Mouse (Mus musculus): ENCODE data around the gene Tldc1. TPM values are rescaled to one million over a fixed set of nuclear protein-coding genes. Genes with fewer than 3 reads are reported as not detected.

Gene Tldc1
- polyA plus RNA-seq, 1 experiment from 2014 or later, result 12.5 TPM

DNA sequence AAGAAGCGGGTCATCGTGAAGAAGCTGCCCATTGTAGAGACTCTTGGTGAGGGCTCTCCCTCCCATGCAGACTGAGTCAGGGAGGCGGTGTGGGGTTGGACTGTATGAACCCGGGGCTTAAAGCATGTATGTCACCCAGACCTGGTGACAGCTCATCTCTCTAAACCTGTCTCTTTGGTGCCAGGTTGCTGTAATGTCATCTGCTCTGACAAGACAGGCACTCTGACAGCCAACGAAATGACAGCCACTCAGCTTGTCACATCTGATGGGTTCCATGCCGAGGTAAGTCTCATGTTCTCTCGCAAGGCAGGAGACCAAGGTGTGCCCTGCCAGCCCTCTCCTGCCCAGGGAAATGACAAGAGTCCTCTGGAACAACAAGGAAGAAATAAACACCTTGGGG lies 35.8 kb downstream of the Tldc1 start:
- H3K9ac ChIP-seq (ENCODE audit: low read length), result no peak overlapping the region
- no peak overlapping the region for H3K4me3 ChIP-seq (ENCODE audit: low read length)
- H3K36me3 ChIP-seq (ENCODE audit: control insufficient read depth, insufficient read depth), result no peaks in the 10 kb centered on the region
- H3K27me3 ChIP-seq (ENCODE audit: control insufficient read depth, insufficient read depth, low read length), result no peaks in the 10 kb centered on the region
- no peaks in the 10 kb centered on the region for H3K9me3 ChIP-seq (replicated peaks; ENCODE audit: control insufficient read depth, low read length)
- no peaks in the 10 kb centered on the region for H3K4me1 ChIP-seq (ENCODE audit: control insufficient read depth, insufficient read depth, low read length)
- H3K27ac ChIP-seq (ENCODE audit: low read length), result no peak overlapping the region
- 67% methylated on average over 7 of the region's 7 CpGs for WGBS
- no peak overlapping the region for H3K4me2 ChIP-seq (ENCODE audit: low read depth, low read length)
- no peak for ATAC-seq (replicated peaks; ENCODE audit: extremely low read depth, insufficient read depth, low FRiP score)

DNA sequence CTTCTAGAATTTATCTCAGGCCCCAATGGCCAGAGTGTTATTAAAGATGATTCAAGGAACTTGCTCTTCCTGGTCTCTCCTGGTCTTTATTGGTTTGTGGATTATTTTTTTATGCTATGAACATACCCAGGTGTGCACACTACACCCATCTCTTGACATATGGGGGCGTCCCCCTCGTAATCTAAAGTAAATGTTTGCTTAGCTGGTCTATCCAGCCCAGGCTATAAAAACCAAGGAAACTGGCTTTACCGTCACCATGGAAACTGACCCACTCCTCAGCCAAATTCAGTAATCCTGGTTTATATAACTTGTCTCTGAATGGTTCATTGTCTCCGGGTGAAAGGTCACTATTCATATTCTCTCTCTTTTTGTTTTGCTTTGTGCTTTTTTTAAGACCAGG lies 37.6 kb downstream of the Tldc1 start:
- no peaks in the 10 kb centered on the region for H3K4me1 ChIP-seq (ENCODE audit: control insufficient read depth, insufficient read depth, low read length)
- no peak for ATAC-seq (replicated peaks; ENCODE audit: extremely low read depth, insufficient read depth, low FRiP score)
- H3K9ac ChIP-seq (ENCODE audit: low read length), result no peak overlapping the region
- no peak overlapping the region for H3K27ac ChIP-seq (ENCODE audit: low read length)
- H3K36me3 ChIP-seq (ENCODE audit: control insufficient read depth, insufficient read depth), result no peaks in the 10 kb centered on the region
- WGBS, result 59% methylated on average over 4 of the region's 4 CpGs
- H3K27me3 ChIP-seq (ENCODE audit: control insufficient read depth, insufficient read depth, low read length), result no peaks in the 10 kb centered on the region
- H3K4me3 ChIP-seq (ENCODE audit: low read length), result no peak overlapping the region
- H3K4me2 ChIP-seq (ENCODE audit: low read depth, low read length), result no peak overlapping the region
- H3K9me3 ChIP-seq (replicated peaks; ENCODE audit: control insufficient read depth, low read length), result no peaks in the 10 kb centered on the region

DNA sequence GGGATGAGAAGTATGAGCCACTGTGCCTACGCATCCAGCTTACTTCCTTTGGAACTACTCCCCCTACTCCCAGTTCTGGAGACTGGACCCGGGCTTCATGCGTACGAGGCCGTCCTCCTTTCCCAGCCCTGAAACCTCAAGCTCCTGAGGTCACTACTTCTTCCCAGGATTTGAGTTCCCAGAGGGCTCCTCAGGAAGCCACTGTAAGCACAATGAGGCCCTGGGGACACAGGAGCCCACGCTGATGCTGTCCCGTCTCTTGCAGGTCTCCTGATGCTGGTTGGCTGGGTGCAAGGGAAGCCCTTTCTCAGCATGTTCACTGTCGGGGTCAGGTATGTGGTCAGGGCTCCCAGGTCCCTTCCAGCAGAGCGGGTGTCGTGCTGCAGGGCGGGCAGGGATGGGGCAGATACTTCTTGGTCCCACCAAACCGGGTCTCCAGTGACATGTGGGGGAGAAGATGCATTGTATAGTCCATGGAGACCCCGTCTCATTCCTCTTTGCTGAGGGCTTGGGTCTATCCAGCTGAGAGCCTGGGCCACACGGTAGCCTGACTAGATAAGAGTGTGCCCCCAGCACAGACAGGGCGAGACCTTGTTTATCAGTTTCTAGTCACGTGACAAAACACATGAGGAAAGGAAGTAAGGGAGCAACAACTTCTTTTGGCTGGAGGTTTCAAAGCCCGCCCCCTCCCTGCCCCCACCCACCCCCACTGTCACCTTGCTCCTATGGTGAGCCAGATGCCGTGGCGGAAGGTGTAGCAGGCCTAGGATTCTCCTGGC lies 39.9 kb downstream of the Tldc1 start:
- Histone ChIP-seq H3K4me1 (ENCODE audit: control insufficient read depth, insufficient read depth, low read length) (no peaks in the 10 kb centered on the region), H3K9me3 (replicated peaks; ENCODE audit: control insufficient read depth, low read length) (no peaks in the 10 kb centered on the region), H3K36me3 (ENCODE audit: control insufficient read depth, insufficient read depth) (no peaks in the 10 kb centered on the region), H3K4me3 (ENCODE audit: low read length) (no peak overlapping the region), H3K27me3 (ENCODE audit: control insufficient read depth, insufficient read depth, low read length) (no peaks in the 10 kb centered on the region), H3K27ac (ENCODE audit: low read length) (no peak overlapping the region), H3K9ac (ENCODE audit: low read length) (no peak overlapping the region), H3K4me2 (ENCODE audit: low read depth, low read length) (no peak overlapping the region)
- 59% methylated on average over 19 of the region's 19 CpGs for WGBS
- ATAC-seq (replicated peaks; ENCODE audit: extremely low read depth, insufficient read depth, low FRiP score), result no peak

DNA sequence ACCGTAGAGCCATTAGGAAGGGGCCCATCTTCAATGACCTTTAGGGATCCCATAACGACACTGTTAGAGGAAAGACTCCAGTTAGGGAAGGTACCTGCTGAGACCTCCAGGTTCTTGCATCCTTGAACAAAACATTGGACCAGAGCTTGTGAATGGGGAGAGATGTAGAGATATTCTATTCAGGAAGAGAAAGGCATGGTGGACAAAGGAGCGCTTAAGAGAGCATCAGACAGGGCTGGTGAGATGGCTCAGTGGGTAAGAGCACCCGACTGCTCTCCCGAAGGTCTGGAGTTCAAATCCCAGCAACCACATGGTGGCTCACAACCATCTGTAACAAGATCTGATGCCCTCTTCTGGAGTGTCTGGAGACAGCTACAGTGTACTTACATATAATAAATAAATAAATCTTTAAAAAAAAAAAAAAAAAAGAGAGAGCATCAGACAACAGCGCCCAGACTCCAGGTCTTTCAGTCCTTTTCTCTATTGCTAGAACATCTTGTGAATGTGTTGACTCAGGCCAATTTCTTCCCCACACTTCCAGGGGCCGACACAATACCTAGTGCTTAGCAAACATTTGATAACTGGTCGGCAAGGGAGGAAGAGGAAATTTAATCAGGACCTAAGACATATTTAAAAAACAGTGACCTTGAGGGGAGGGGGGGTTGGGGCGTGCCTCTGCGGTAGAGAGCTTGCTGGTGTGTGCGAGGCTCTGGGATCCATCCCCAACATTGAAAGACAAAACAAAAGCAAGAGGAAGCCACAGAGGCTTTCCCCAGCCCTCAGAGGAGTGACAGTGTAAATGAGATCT lies 40.9 kb downstream of the Tldc1 start:
- WGBS, result 66% methylated on average over 11 of the region's 11 CpGs
- H3K27ac ChIP-seq (ENCODE audit: low read length), result no peak overlapping the region
- no peak overlapping the region for H3K9ac ChIP-seq (ENCODE audit: low read length)
- H3K4me3 ChIP-seq (ENCODE audit: low read length), result no peak overlapping the region
- H3K4me2 ChIP-seq (ENCODE audit: low read depth, low read length), result no peak overlapping the region
- H3K36me3 ChIP-seq (ENCODE audit: control insufficient read depth, insufficient read depth), result no peaks in the 10 kb centered on the region
- no peaks in the 10 kb centered on the region for H3K27me3 ChIP-seq (ENCODE audit: control insufficient read depth, insufficient read depth, low read length)
- no peaks in the 10 kb centered on the region for H3K9me3 ChIP-seq (replicated peaks; ENCODE audit: control insufficient read depth, low read length)
- H3K4me1 ChIP-seq (ENCODE audit: control insufficient read depth, insufficient read depth, low read length), result no peaks in the 10 kb centered on the region
- ATAC-seq (replicated peaks; ENCODE audit: extremely low read depth, insufficient read depth, low FRiP score), result no peak

DNA sequence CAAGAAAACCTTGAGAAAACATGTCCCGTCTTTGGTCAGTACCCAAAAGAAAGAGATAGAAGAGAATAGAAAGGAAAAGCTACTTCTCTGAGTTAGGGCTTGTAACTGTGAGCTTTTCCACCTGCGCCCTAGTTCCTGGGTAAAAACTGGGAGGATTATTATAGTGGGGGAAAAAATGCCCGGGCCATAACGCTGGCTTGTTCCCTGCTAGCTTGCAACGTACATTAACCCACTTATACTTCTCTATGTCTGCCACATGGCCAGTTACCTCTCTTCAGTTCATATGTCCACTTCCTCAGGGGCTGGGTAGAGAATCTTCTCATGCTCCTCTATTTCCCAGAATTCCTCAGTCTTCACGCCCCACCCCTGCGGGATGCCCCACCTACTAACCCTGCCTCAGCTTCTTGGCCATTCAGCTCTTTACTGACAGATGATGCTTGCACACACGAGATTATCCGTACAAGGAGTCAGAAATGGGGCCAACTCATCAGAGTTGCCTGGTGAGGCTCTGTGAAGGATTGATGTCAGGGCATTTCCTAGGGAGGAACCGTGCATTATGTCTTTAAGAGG lies 41.8 kb downstream of the Tldc1 start:
- Histone ChIP-seq H3K36me3 (ENCODE audit: control insufficient read depth, insufficient read depth) (no peaks in the 10 kb centered on the region), H3K4me1 (ENCODE audit: control insufficient read depth, insufficient read depth, low read length) (no peaks in the 10 kb centered on the region), H3K27me3 (ENCODE audit: control insufficient read depth, insufficient read depth, low read length) (no peaks in the 10 kb centered on the region), H3K27ac (ENCODE audit: low read length) (no peak overlapping the region), H3K4me2 (ENCODE audit: low read depth, low read length) (no peak overlapping the region), H3K9ac (ENCODE audit: low read length) (no peak overlapping the region), H3K4me3 (ENCODE audit: low read length) (no peak overlapping the region), H3K9me3 (replicated peaks; ENCODE audit: control insufficient read depth, low read length) (no peaks in the 10 kb centered on the region)
- ATAC-seq (replicated peaks; ENCODE audit: extremely low read depth, insufficient read depth, low FRiP score), result no peak
- 89% methylated on average over 10 of the region's 10 CpGs for WGBS

DNA sequence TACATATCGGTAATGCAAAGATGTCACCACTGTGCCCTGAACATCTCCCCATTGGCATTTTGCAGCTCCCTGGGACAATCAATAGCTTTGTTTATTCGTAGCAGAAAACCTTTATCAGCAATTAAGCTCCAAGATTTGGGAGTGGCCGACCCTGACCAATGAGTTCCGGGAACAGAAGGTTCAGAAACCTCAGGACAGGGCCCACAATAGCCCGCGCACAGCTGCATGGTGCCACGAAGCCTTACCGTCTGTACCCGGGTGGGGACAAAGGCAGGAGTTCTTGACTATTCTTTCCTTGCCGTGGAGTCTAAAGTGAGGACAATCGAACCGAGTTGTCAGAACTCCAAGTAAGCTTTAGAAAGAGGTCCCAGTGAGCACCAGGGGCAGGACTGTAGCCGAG lies 46.1 kb downstream of the Tldc1 start:
- Histone ChIP-seq H3K9me3 (replicated peaks; ENCODE audit: control insufficient read depth, low read length) (no peaks in the 10 kb centered on the region), H3K9ac (ENCODE audit: low read length) (no peak overlapping the region), H3K27ac (ENCODE audit: low read length) (no peak overlapping the region), H3K4me3 (ENCODE audit: low read length) (no peak overlapping the region), H3K36me3 (ENCODE audit: control insufficient read depth, insufficient read depth) (no peaks in the 10 kb centered on the region), H3K4me1 (ENCODE audit: control insufficient read depth, insufficient read depth, low read length) (no peaks in the 10 kb centered on the region), H3K4me2 (ENCODE audit: low read depth, low read length) (no peak overlapping the region), H3K27me3 (ENCODE audit: control insufficient read depth, insufficient read depth, low read length) (no peaks in the 10 kb centered on the region)
- WGBS, result 85% methylated on average over 13 of the region's 13 CpGs
- no peak for ATAC-seq (replicated peaks; ENCODE audit: extremely low read depth, insufficient read depth, low FRiP score)

DNA sequence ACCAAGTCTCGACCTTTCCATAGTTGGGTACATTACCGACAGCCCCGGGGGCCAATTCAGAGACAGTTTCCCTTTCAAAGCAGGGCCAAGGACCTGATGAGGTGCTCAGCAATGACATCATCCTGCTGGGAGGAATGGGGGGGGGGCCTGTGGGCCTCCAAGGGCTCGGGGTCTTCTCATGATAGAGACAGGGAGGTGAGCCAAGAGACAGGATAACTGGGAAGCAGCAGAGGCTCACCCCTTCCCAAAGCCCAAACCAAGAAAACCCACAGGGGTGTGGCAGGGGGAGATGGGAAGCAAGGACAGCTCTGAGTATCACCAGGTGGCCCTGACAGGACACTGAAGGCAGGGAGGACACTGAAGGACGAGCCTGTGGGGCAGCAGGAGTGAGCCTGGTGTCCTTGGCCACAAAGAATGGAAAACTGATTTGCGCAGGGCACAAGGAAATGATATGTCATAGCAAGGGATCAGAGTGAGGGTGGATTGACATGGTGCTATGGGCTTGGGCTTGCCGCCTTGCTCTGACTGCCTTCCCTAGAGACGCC lies 49.8 kb downstream of the Tldc1 start:
- H3K4me2 ChIP-seq (ENCODE audit: low read depth, low read length), result no peak overlapping the region
- no peak overlapping the region for H3K27ac ChIP-seq (ENCODE audit: low read length)
- 79% methylated on average over 8 of the region's 8 CpGs for WGBS
- no peak overlapping the region for H3K9ac ChIP-seq (ENCODE audit: low read length)
- no peaks in the 10 kb centered on the region for H3K36me3 ChIP-seq (ENCODE audit: control insufficient read depth, insufficient read depth)
- H3K27me3 ChIP-seq (ENCODE audit: control insufficient read depth, insufficient read depth, low read length), result no peaks in the 10 kb centered on the region
- no peak overlapping the region for H3K4me3 ChIP-seq (ENCODE audit: low read length)
- H3K9me3 ChIP-seq (replicated peaks; ENCODE audit: control insufficient read depth, low read length), result no peaks in the 10 kb centered on the region
- ATAC-seq (replicated peaks; ENCODE audit: extremely low read depth, insufficient read depth, low FRiP score), result no peak
- H3K4me1 ChIP-seq (ENCODE audit: control insufficient read depth, insufficient read depth, low read length), result peaks cover 6% of the 10 kb centered on the region

DNA sequence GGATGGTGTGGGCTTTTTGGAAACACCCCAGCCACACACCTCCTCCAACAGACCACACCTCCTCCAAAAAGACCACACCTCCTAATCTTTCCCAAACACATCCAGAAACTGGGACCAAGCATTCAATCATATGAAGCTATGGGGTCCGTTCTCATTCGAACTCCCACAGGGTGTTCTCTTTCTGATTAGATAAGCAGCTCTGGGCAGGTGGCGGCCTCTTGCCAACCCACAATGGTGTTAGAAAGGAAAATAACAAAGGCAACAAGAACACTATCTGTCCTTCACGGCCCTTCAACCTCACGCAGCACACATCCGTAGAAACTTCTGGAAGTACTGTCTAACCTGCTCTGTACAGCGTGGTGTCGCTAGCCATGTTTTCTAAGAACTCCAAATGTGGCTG lies 51.1 kb downstream of the Tldc1 start:
- WGBS, result 55% methylated on average over 8 of the region's 8 CpGs
- Histone ChIP-seq H3K36me3 (ENCODE audit: control insufficient read depth, insufficient read depth) (no peaks in the 10 kb centered on the region), H3K4me3 (ENCODE audit: low read length) (no peak overlapping the region), H3K27me3 (ENCODE audit: control insufficient read depth, insufficient read depth, low read length) (no peaks in the 10 kb centered on the region), H3K27ac (ENCODE audit: low read length) (no peak overlapping the region), H3K9ac (ENCODE audit: low read length) (no peak overlapping the region), H3K4me1 (ENCODE audit: control insufficient read depth, insufficient read depth, low read length) (peaks cover 8% of the 10 kb centered on the region), H3K4me2 (ENCODE audit: low read depth, low read length) (no peak overlapping the region), H3K9me3 (replicated peaks; ENCODE audit: control insufficient read depth, low read length) (no peaks in the 10 kb centered on the region)
- ATAC-seq (replicated peaks; ENCODE audit: extremely low read depth, insufficient read depth, low FRiP score), result no peak

DNA sequence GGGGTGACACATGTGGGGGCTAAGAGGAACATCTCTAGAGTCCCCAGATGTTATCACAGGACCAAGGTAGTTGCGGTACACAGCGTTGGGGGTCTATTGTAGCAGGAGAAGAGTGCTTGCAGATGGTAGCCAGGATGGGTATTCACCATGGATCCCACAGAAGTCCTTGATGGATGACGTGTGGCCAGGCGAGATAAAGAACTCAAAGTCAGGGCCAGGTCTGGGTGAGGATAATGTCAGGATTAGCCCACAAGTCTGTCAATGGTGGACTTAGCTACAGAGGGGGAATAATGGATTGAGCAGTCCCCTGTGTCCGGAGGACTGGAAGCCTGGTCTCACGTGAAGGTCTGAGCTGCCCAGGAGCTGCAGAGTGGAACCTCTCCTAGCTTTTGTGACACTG lies 53.6 kb downstream of the Tldc1 start:
- no peaks in the 10 kb centered on the region for H3K27me3 ChIP-seq (ENCODE audit: control insufficient read depth, insufficient read depth, low read length)
- WGBS, result 70% methylated on average over 6 of the region's 6 CpGs
- peaks cover 8% of the 10 kb centered on the region for H3K4me1 ChIP-seq (ENCODE audit: control insufficient read depth, insufficient read depth, low read length)
- H3K9me3 ChIP-seq (replicated peaks; ENCODE audit: control insufficient read depth, low read length), result no peaks in the 10 kb centered on the region
- H3K27ac ChIP-seq (ENCODE audit: low read length), result no peak overlapping the region
- H3K4me3 ChIP-seq (ENCODE audit: low read length), result no peak overlapping the region
- H3K4me2 ChIP-seq (ENCODE audit: low read depth, low read length), result no peak overlapping the region
- H3K9ac ChIP-seq (ENCODE audit: low read length), result no peak overlapping the region
- H3K36me3 ChIP-seq (ENCODE audit: control insufficient read depth, insufficient read depth), result no peaks in the 10 kb centered on the region
- no peak for ATAC-seq (replicated peaks; ENCODE audit: extremely low read depth, insufficient read depth, low FRiP score)
